Mouse (Mus musculus) midbrain, embryonic 14.5 days (tissue): ENCODE results near the gene Ttc39b. TPM values are rescaled to one million over a fixed set of nuclear protein-coding genes. Genes with fewer than 3 reads are reported as not detected.
A peak's percentile ranks its signal among the peaks of the same experiment; 100 is the strongest.

Source experiments
- ATAC-seq: fragments of 200-750 bp; cut with Nextera tagmentation; 2 replicates; pipeline ENCODE4 v1.8.0; 2017; ENCODE audit warnings: moderate number of reproducible peaks, moderate library complexity; ENCODE audit not compliant: low FRiP score, low TSS enrichment
- DNase-seq: peaks from one replicate; pipeline ENCODE4 v3.0.0-alpha.2; 2015
- H3K27ac ChIP-seq: fragments of 300-500 bp; sonication (generic); replicated peaks from 2 replicates; pipeline ENCODE4 v1.5.1; 2014; ENCODE audit warnings: mild to moderate bottlenecking, low read depth, low read length, moderate library complexity
- H3K27me3 ChIP-seq: fragments of 300-500 bp; sonication (generic); 2 replicates; pipeline ENCODE4 v1.6.1; 2014; ENCODE audit warnings: low read length, control low read depth, mixed read lengths; ENCODE audit not compliant: control insufficient read depth, insufficient read depth
- H3K36me3 ChIP-seq: fragments of 300-500 bp; sonication (generic); 2 replicates; pipeline ENCODE4 v1.6.1; 2014; ENCODE audit warnings: low read length, control low read depth; ENCODE audit not compliant: control insufficient read depth, insufficient read depth
- H3K4me1 ChIP-seq: fragments of 300-500 bp; sonication (generic); 2 replicates; pipeline ENCODE4 v1.6.1; 2014; ENCODE audit warnings: mild to moderate bottlenecking, antibody characterized with exemption, low read length, control low read depth; ENCODE audit not compliant: control insufficient read depth, insufficient read depth
- H3K4me2 ChIP-seq: fragments of 300-500 bp; sonication (generic); 2 replicates; pipeline ENCODE4 v1.6.1; 2014; ENCODE audit warnings: mild to moderate bottlenecking, low read length, moderate library complexity
- H3K4me3 ChIP-seq: fragments of 300-500 bp; sonication (generic); replicated peaks from 2 replicates; pipeline ENCODE4 v1.5.1; 2014; ENCODE audit warnings: low read depth, low read length
- H3K9ac ChIP-seq: fragments of 300-500 bp; sonication (generic); replicated peaks from 2 replicates; pipeline ENCODE4 v1.6.1; 2014; ENCODE audit warnings: mild to moderate bottlenecking, low read length, moderate library complexity
- H3K9me3 ChIP-seq: fragments of 300-500 bp; sonication (generic); 2 replicates; pipeline ENCODE4 v1.6.1; 2016; ENCODE audit warnings: low read length, control low read depth, mixed read lengths; ENCODE audit not compliant: control insufficient read depth
- WGBS: fragments of 180-500 bp; shearing (Covaris S2); extraction: QIAGEN DNeasy Blood & Tissue Kit; methylation state at CpG from one replicate; pipeline ENCODE4 v1.1.7; 2014; 5-methylcytosine and 5-hydroxymethylcytosine counted together
- polyA plus RNA-seq: library from polyadenylated mRNA; unstranded; fragments of >200 nt; fragmentation: Nextera tagmentation; extraction: Ambion mirVana; gene quantifications from 2 replicates; pipeline ENCODE4 v1.2.1, GENCODE M21; 2014

The Ttc39b gene
- polyA plus RNA-seq, 1 experiment from 2014 or later, result 5.9 TPM

DNA sequence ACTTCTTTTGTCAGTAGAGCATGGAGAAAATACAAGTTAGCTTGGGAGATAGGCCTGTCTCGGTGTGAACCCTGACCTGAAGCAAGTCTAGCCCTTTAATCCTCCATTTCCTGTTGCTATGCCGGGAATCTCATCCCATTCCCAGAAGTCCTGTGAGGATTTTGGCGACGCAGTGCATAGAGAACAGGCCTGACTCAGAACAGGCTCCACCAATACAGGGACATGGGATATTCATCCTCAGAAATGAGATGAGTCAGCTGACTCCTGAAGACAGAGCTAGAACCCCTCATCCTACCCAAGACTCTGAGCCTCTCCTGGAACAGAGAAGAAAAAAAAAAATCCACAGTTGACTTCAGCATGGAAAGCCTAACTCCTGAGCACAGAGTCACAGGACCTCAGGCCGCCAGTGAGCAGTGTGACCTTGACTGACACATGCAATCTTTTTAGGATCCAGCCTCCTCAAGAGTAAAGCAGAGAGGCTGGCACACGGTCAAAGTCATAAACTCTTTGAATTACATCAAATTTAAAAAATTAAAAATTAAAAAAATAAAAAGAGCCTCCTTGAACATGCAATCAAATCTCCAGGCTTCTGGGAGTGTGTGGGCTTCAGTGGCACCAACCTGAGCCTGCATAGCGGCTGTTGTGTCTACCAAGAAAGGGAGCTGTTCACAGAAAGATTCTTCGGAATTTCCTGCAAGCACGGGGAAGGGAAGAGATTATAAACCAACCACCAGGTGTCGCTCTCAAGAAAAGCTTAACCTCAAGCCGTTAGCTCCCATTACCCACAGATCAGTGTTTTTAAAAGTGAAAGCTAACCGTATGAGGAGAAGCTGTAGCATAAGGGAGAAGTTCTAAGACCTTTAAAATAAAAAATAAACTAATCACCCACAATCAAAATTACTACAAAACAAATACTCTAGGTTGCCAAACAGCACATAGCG, 20.9 kb downstream of the Ttc39b start:
- H3K27me3 ChIP-seq, result no peaks in the 10 kb centered on the region
- WGBS, result 39% methylated on average over 13 of the region's 13 CpGs
- no peak overlapping the region for H3K9ac ChIP-seq
- H3K9me3 ChIP-seq, result no peaks in the 10 kb centered on the region
- H3K27ac ChIP-seq, result no peak overlapping the region
- DNase-seq (peak; percentile 94), ATAC-seq (no peak; the same call in 1 of the 2 replicates)
- no peaks in the 10 kb centered on the region for H3K36me3 ChIP-seq
- no peaks in the 10 kb centered on the region for H3K4me1 ChIP-seq
- H3K4me2 ChIP-seq, result no peak overlapping the region
- H3K4me3 ChIP-seq, result no peak overlapping the region

DNA sequence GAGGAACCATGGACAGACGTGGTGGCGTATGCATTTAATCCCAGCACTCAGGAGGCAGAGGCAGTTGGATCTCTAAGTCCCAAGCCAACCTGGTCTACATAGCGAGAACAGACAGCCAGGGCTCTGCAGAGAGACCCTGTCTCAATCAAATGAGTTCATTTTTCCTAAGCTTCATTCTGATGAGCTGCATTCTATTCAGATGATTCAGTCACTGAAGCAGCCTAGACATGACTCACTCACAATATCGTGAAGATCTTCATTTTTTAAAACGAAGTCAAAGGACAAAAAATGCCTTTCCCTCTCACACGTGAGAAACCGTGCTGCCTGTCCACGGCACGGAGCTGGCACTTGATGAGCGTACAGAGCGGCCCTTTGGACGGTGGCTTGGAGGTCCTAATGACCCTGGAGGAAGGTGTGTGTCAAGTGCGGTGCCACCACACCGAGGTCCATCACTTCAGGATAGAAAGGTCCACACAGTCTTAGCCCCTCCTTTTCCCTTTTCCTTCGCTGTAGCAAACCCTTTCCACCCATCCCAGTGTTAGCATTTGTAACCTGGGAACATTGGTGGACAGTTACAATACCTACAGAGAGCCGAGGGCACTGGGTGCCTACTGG, 21.8 kb downstream of the Ttc39b start:
- Histone ChIP-seq H3K9me3 (no peaks in the 10 kb centered on the region), H3K27ac (no peak overlapping the region), H3K4me3 (no peak overlapping the region), H3K4me2 (no peak overlapping the region), H3K27me3 (no peaks in the 10 kb centered on the region), H3K4me1 (no peaks in the 10 kb centered on the region), H3K36me3 (no peaks in the 10 kb centered on the region), H3K9ac (no peak overlapping the region)
- ATAC-seq (no peak), DNase-seq (no peak)
- WGBS, result 94% methylated on average over 16 of the region's 16 CpGs

DNA sequence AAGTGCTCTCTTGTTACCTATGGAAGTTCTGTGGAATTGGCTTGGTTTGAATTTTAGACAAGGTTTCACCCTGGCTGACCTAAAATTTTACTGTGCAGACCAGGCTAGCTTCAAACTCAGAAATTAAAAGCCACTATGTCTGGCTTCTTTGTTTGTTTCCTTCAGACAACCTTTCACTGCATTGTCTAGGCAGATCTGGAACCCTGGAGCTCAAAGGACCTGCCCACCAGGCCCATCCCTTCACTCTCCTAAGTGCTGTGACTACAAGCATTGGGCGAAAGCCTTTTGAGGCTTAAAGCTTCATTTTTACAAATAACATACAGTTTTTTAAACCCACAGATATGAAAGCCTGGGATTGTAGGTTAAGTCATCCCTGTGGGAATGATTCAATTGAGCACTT, 22.3 kb downstream of the Ttc39b start:
- ATAC-seq (no peak), DNase-seq (no peak)
- Histone ChIP-seq H3K36me3 (no peaks in the 10 kb centered on the region), H3K4me3 (no peak overlapping the region), H3K27ac (no peak overlapping the region), H3K4me1 (no peaks in the 10 kb centered on the region), H3K9ac (no peak overlapping the region), H3K27me3 (no peaks in the 10 kb centered on the region), H3K9me3 (no peaks in the 10 kb centered on the region), H3K4me2 (no peak overlapping the region)
- WGBS, result 96% methylated on average over 1 of the region's 1 CpGs

DNA sequence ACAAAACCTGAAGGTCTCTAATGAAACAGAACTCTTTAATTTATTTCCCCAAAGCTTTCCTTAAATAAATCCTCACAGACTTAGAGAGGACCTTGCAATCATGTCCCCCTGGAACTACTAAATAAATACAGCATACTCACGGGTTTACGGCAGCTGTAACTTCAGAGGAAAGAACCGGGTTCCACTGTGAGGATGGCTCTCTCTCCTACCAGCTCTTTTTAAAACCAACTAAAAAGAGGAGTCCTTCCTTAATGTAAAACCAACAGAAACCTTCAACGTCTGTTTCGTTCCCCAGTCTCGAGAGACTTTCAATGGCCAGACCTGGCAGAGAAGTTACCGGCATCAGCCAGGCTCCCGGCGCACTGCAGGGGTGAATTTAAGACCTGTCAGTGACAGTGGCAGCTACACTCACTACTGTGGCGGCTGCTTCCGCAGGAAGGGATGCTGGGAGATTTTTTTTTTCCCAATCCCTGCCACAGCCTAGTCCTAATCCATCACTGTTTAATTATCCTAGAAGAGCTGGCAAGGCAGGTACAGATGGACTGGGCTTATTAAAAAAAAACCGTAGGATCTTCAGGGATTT, 39.2 kb downstream of the Ttc39b start:
- ATAC-seq (peak; percentile 70; the same call in 1 of the 2 replicates), DNase-seq (peak; percentile 81)
- no peaks in the 10 kb centered on the region for H3K27me3 ChIP-seq
- WGBS, result 3% methylated on average over 12 of the region's 12 CpGs
- no peaks in the 10 kb centered on the region for H3K36me3 ChIP-seq
- peak overlapping the region; percentile 49 for H3K4me3 ChIP-seq
- peak overlapping the region; percentile 80 for H3K27ac ChIP-seq
- H3K4me2 ChIP-seq, result peak overlapping the region; percentile 73
- H3K4me1 ChIP-seq, result no peaks in the 10 kb centered on the region; the same call in 1 of the 2 replicates
- H3K9me3 ChIP-seq, result no peaks in the 10 kb centered on the region
- H3K9ac ChIP-seq, result peak overlapping the region; percentile 54

DNA sequence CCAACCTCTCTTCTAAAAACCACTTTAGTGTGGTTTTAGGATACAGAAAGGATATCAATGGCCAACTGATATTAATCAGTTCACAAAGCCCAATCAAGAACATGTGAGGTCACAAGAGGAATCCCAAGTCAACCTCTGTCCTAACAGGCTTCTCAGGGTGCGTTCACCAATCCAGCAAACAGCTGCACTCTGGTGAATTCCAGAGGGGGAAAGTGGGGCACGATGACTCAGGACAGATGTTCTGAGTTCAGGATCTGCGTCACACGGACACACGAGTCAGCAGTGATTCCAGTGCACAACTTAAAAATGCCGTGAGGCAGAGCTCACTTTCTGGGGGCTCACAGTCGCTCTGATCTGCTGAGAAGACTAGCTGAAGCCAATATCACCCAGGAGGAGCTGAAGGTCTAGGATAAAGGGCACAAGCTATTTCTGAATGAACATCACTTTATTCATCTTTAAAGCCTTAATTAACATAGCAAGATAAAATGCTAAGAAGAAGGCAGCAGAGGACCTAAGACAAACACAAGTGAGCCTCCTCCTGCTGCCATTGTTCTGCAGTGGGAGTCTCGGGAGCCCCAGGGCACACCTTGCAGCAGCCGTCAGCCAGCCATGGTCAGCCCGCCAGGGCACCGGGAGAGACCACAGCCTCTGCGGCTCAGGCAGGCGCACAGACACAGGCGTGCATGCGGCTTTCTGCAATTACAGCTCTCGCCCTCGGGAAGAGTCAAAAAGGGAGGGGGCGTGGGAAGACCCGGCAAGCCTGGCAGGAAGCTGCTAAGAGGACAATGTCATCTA, 39.9 kb downstream of the Ttc39b start:
- Histone ChIP-seq H3K4me3 (peak overlapping the region; percentile 49), H3K9me3 (no peaks in the 10 kb centered on the region), H3K9ac (peak overlapping the region; percentile 54), H3K27me3 (no peaks in the 10 kb centered on the region), H3K36me3 (no peaks in the 10 kb centered on the region), H3K27ac (peak overlapping the region; percentile 80), H3K4me1 (no peaks in the 10 kb centered on the region; the same call in 1 of the 2 replicates), H3K4me2 (peak overlapping the region; percentile 73)
- ATAC-seq, result peak; percentile 86
- WGBS, result 17% methylated on average over 19 of the region's 19 CpGs
- peak; percentile 83 for DNase-seq

DNA sequence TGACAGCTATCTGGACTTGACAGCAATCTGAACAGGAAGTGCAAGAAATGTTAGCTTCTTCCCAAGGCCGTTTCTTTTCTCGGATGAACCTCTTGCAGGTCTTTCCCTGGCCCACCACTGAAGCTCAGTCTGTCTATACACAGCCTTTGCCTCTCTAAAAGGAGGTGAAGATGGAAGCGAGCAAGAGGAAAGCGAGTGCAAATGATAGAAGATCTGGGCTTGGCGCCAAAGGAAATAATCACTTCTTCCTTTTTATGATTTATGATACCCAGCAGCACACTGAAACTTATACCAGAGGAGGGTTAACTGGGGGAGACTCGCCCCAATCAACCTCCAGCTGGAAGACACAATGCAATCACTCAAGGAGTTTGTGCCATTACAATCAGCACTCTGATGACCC, 41.6 kb downstream of the Ttc39b start:
- ATAC-seq, result no peak
- H3K4me2 ChIP-seq, result no peak overlapping the region
- DNase-seq, result no peak
- no peaks in the 10 kb centered on the region; the same call in 1 of the 2 replicates for H3K4me1 ChIP-seq
- H3K9me3 ChIP-seq, result no peaks in the 10 kb centered on the region
- no peak overlapping the region for H3K9ac ChIP-seq
- H3K4me3 ChIP-seq, result no peak overlapping the region
- 89% methylated on average over 6 of the region's 6 CpGs for WGBS
- no peak overlapping the region for H3K27ac ChIP-seq
- no peaks in the 10 kb centered on the region for H3K27me3 ChIP-seq
- no peaks in the 10 kb centered on the region for H3K36me3 ChIP-seq

DNA sequence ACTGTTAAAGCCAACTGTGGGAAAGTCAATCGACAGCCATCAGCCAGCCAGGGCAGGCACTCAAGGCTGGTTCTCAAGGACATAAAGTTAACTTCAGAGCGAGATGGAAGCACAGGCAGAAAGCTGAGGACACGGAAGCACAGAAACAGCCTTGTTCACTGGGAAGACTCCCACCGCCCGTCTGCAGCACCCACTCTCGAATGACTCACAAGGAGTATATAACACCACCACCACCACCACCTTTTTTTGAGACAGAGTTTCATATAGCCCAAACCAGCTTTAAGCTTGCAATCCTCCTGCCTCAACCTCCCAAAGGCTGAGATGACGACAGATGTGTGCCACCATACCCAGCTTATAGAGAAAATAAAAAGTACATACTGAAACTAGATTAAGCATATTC, 44.8 kb downstream of the Ttc39b start:
- Histone ChIP-seq H3K9ac (no peak overlapping the region), H3K27ac (no peak overlapping the region), H3K27me3 (no peaks in the 10 kb centered on the region), H3K36me3 (no peaks in the 10 kb centered on the region), H3K4me3 (no peak overlapping the region), H3K4me2 (no peak overlapping the region), H3K9me3 (no peaks in the 10 kb centered on the region), H3K4me1 (no peaks in the 10 kb centered on the region; the same call in 1 of the 2 replicates)
- ATAC-seq, result no peak
- DNase-seq, result no peak
- WGBS, result 92% methylated on average over 7 of the region's 7 CpGs

DNA sequence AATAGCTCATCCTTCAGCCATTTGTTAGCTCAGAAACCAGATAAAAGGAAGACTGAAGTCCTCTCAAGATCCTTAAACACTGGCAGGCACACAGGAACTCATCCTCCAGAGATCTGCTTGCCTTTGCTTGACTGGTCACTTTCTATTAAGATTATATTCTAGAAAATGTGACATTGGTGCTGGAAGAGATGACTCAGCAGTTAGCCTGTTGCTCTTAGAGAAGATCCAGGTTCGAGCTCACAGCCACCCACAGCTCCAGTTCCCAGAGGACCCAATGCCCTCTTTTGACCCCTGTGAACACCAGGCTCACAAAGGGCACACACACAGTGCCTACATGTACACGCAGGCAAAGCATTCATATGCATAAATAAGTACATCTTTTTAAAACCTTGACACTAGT, 49.8 kb downstream of the Ttc39b start:
- no peaks in the 10 kb centered on the region for H3K27me3 ChIP-seq
- 73% methylated on average over 2 of the region's 2 CpGs for whole genome bisulfite sequencing
- H3K36me3 ChIP-seq, result no peaks in the 10 kb centered on the region
- DNase-seq (no peak), ATAC-seq (no peak)
- H3K4me3 ChIP-seq, result no peak overlapping the region
- no peaks in the 10 kb centered on the region for H3K4me1 ChIP-seq
- H3K27ac ChIP-seq, result no peak overlapping the region
- H3K4me2 ChIP-seq, result no peak overlapping the region
- H3K9ac ChIP-seq, result no peak overlapping the region
- H3K9me3 ChIP-seq, result no peaks in the 10 kb centered on the region
